Mouse (Mus musculus) forebrain, embryonic 10.5 days (tissue): Measurements from ENCODE around the gene Rhox13. TPM values are rescaled to one million over a fixed set of nuclear protein-coding genes. Genes with fewer than 3 reads are reported as not detected.

Experiments
- DNase-seq: peaks from one replicate; pipeline ENCODE4 v3.0.0-alpha.2; 2017; ENCODE audit warnings: low spot score; ENCODE audit errors: extremely low spot score
- H3K27ac ChIP-seq: fragments of 300-500 bp; sonication (generic); 2 replicates; pipeline ENCODE4 v1.5.1; 2016; ENCODE audit warnings: mild to moderate bottlenecking
- H3K27me3 ChIP-seq: fragments of 300-500 bp; sonication (generic); 2 replicates; pipeline ENCODE4 v1.6.1; 2016; ENCODE audit warnings: mild to moderate bottlenecking; ENCODE audit not compliant: poor library complexity, severe bottlenecking
- H3K36me3 ChIP-seq: fragments of 300-500 bp; sonication (generic); replicated peaks from 2 replicates; pipeline ENCODE4 v1.6.1; 2016; ENCODE audit warnings: mild to moderate bottlenecking, moderate library complexity
- H3K4me1 ChIP-seq: fragments of 300-500 bp; sonication (generic); 2 replicates; pipeline ENCODE4 v1.6.1; 2016
- H3K4me3 ChIP-seq: fragments of 300-500 bp; sonication (generic); 2 replicates; pipeline ENCODE4 v1.5.1; 2016; ENCODE audit warnings: mild to moderate bottlenecking, moderate library complexity
- H3K9me3 ChIP-seq: fragments of 300-500 bp; sonication (generic); 2 replicates; pipeline ENCODE4 v1.6.1; 2016; ENCODE audit warnings: mild to moderate bottlenecking, moderate library complexity
- WGBS: fragments of 180-500 bp; shearing (Covaris S2); methylation state at CpG from one replicate; pipeline ENCODE4 v1.1.7; 2016; 5-methylcytosine and 5-hydroxymethylcytosine counted together
- polyA plus RNA-seq: library from polyadenylated mRNA; unstranded; fragments of >200 nt; fragmentation: Nextera tagmentation; extraction: Ambion mirVana; gene quantifications from 2 replicates; pipeline ENCODE4 v1.2.1, GENCODE M21; 2016

Rhox13 gene
- polyA plus RNA-seq, result not detected in 2 replicates

GRCm38 (mm10) chrX:38120982-38121381 lies at the start of gene Rhox13:
Rhox13 (plus strand) TSS chrX:38121219.
- Histone ChIP-seq H3K27ac (no peak within 1 kb of the TSS), H3K9me3 (peaks cover 15% of the 10 kb centered on the region; the same call in 1 of the 2 replicates)
- whole genome bisulfite sequencing, result 96% methylated on average over 20 of the region's 20 CpGs

DNA sequence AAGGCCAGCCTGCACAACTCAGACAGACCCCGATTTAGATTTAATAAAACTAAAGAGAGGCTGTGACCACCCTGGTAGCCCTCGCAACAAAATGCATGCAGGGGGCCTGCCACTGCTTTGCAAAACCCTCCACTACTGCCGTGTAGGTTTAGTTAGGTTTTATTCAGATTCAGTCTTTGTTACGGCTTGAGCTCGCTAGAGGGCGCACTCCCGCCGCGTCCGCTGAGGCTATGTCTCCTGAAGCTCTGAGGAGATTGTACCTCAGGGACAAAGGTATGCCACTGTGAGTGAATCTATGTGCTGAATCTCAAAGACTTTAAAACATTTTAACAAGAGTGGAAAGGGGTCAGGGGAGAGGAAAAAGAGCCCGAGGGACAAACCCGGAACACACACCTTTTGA lies 36.8 kb upstream of the Rhox13 start:
- Histone ChIP-seq H3K4me1 (no peaks in the 10 kb centered on the region), H3K27ac (no peak overlapping the region), H3K36me3 (no peaks in the 10 kb centered on the region), H3K27me3 (no peaks in the 10 kb centered on the region), H3K9me3 (no peaks in the 10 kb centered on the region), H3K4me3 (no peak overlapping the region)
- peak; percentile 18 for DNase-seq
- 17% methylated on average over 12 of the region's 12 CpGs for WGBS

More at GRCm38 (mm10) chrX:38120982-38121381, at the start of gene Rhox13:
- Histone ChIP-seq H3K4me3 (no peak within 1 kb of the TSS), H3K4me1 (no peaks in the 10 kb centered on the region), H3K27me3 (no peaks in the 10 kb centered on the region), H3K36me3 (no peaks in the 10 kb centered on the region)
- no peak for DNase-seq

DNA sequence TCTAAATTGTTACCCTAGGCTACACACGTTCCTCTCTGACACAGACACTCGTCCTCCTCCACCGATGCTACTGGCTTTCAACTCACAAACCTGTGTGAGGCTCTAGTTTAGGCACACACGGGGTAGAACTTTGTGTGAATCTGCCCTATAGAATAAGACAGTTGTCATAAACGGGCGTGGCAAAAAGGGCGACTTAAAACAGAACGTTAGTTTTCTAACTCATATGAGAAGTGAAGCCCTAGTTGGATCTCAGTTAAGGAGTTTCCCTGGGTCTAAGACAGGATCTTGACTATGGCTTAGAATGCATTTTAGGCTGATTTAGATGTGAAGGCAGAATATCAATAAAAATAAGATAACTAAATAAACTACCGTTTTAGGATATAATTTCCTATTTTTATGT lies 36.0 kb upstream of the Rhox13 start, which contains the start of gene Rhox11:
TSS of gene Rhox11 (minus strand) at position 101 of the 400 bp plus-strand sequence.
- DNase-seq, result no peak
- H3K9me3 ChIP-seq, result no peaks in the 10 kb centered on the region
- H3K27me3 ChIP-seq, result no peaks in the 10 kb centered on the region
- 95% methylated on average over 9 of the region's 9 CpGs for WGBS
- no peaks in the 10 kb centered on the region for H3K4me1 ChIP-seq
- no peak within 1 kb of the TSS for H3K4me3 ChIP-seq
- no peak within 1 kb of the TSS for H3K27ac ChIP-seq
- no peaks in the 10 kb centered on the region for H3K36me3 ChIP-seq

DNA sequence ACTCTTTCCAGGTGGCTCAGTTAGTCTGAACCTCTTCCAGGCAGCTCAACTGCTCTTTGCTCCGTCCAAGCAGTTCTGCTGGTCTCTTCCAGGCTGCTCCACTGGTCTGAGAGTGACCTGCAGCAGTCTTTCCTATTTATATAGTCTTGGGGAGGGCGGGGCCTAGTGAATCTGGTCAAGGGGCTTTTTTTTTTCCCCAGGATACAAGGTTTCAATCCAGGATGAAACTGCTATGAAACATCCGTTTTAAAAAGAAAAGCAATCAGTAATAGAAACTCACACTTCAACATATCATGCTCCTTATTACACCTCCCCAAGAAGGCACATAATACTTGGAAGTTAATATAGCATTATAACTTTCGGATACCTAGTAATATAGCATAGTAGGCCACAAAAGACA lies 10.2 kb upstream of the Rhox13 start, which contains the start of gene Rhox12:
TSS of gene Rhox12 (minus strand) at position 101 of the 400 bp plus-strand sequence.
- Histone ChIP-seq H3K4me3 (no peak within 1 kb of the TSS), H3K27me3 (no peaks in the 10 kb centered on the region), H3K36me3 (no peaks in the 10 kb centered on the region), H3K9me3 (no peaks in the 10 kb centered on the region), H3K27ac (no peak within 1 kb of the TSS), H3K4me1 (no peaks in the 10 kb centered on the region)
- DNase-seq, result no peak
- 69% methylated on average over 4 of the region's 4 CpGs for WGBS

DNA sequence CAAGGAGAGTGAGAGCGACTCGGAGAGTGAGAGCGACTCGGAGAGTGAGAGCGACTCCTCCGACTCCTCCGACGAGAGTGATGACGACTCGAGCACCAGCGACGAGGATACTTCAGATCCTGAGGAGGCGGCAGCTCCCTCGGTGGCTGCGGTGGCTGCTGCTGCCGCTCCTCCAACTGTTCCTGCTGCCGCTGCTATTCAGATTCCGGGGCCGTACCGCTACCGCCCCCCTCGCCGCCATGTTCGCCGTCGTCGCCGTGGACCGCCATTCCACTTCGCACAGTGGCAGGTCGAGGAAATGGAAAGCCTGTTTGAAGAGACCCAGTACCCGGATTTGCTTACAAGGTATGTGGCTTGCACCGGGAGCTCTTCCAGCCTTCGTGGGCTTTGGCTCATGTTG lies 459 bp downstream of the Rhox13 start:
- Histone ChIP-seq H3K27ac (no peak overlapping the region), H3K36me3 (no peaks in the 10 kb centered on the region), H3K27me3 (no peaks in the 10 kb centered on the region), H3K9me3 (peaks cover 15% of the 10 kb centered on the region; the same call in 1 of the 2 replicates), H3K4me3 (no peak overlapping the region), H3K4me1 (no peaks in the 10 kb centered on the region)
- 90% methylated on average over 34 of the region's 34 CpGs for WGBS
- no peak for DNase-seq

- Histone ChIP-seq H3K36me3 (no peaks in the 10 kb centered on the region), H3K4me3 (no peak overlapping the region), H3K27me3 (no peaks in the 10 kb centered on the region), H3K27ac (no peak overlapping the region), H3K4me1 (no peaks in the 10 kb centered on the region), H3K9me3 (no peaks in the 10 kb centered on the region)
- WGBS, result 79% methylated on average over 1 of the region's 1 CpGs
- no peak for DNase-seq
Observed at GRCm38 (mm10) chrX:38159097-38159496, 38.1 kb downstream of the Rhox13 start.

DNA sequence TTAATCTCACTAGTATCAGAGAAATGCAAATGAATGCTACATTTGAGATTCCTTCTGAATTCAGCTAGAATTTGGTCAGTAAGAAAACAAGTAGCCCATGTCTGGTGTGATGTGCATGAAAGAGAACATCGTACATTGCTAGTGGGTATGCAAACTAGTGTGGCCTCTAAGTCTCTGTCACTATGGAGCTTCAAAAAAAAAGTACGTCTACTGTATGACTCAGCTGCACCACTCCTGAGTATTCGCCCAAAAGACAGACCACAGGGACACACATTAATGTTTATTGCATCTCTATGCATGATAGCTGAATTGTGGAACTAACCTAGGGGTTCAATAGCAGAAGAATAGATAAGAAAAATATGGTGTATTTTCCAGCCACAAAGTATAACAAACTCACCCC lies 44.3 kb downstream of the Rhox13 start:
- 87% methylated on average over 3 of the region's 3 CpGs for WGBS
- no peaks in the 10 kb centered on the region for H3K36me3 ChIP-seq
- H3K27me3 ChIP-seq, result no peaks in the 10 kb centered on the region
- no peak overlapping the region for H3K4me3 ChIP-seq
- no peak overlapping the region for H3K27ac ChIP-seq
- DNase-seq, result no peak
- H3K4me1 ChIP-seq, result no peaks in the 10 kb centered on the region
- no peaks in the 10 kb centered on the region for H3K9me3 ChIP-seq

GRCm38 (mm10) chrX:38166064-38166463 lies 45.0 kb downstream of the Rhox13 start:
- no peak overlapping the region for H3K27ac ChIP-seq
- H3K9me3 ChIP-seq, result no peaks in the 10 kb centered on the region
- no peaks in the 10 kb centered on the region for H3K4me1 ChIP-seq
- no peak for DNase-seq
- H3K4me3 ChIP-seq, result no peak overlapping the region
- WGBS, result 83% methylated on average over 9 of the region's 9 CpGs
- H3K36me3 ChIP-seq, result no peaks in the 10 kb centered on the region
- H3K27me3 ChIP-seq, result no peaks in the 10 kb centered on the region

DNA sequence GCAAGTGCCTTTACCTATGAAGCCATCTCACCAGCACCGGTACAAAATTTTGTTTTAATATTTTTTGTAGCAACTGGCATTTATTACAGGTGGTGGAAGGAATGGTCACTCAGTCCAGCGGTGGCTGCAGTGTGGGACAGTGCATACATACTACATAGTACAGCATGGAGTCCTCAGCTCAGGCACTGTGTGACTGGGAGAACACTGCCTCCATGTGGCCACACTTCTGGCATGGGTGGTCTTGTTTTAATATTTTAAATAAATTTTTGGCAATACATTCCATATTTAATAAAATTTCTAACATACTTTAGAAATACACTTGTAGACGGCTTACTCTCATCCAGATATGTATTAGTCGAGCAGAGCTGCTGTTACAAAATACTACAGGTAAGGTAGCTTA lies 45.6 kb downstream of the Rhox13 start:
- H3K4me3 ChIP-seq, result no peak overlapping the region
- H3K4me1 ChIP-seq, result no peaks in the 10 kb centered on the region
- no peak for DNase-seq
- H3K27me3 ChIP-seq, result no peaks in the 10 kb centered on the region
- WGBS, result 84% methylated on average over 4 of the region's 4 CpGs
- H3K9me3 ChIP-seq, result no peaks in the 10 kb centered on the region
- H3K27ac ChIP-seq, result no peak overlapping the region
- no peaks in the 10 kb centered on the region for H3K36me3 ChIP-seq

Other genes starting within 250 kb of the Rhox13 start
- not detected in 2 replicates for gene Rhox8, start 242.3 kb upstream of the Rhox13 start, polyA plus RNA-seq
- gene Rhox7b, start 224.0 kb upstream of the Rhox13 start, polyA plus RNA-seq, result not detected in 2 replicates
- not detected in 2 replicates for gene Rhox9, start 219.4 kb upstream of the Rhox13 start, polyA plus RNA-seq
- gene Btg1-ps1, start 102.4 kb upstream of the Rhox13 start, polyA plus RNA-seq, result not detected in 2 replicates
- not detected in 2 replicates for gene Btg1-ps2, start 78.1 kb upstream of the Rhox13 start, polyA plus RNA-seq
- gene Rhox10, start 54.7 kb upstream of the Rhox13 start, polyA plus RNA-seq, result not detected in 2 replicates
- gene Rhox11, start 36.1 kb upstream of the Rhox13 start, polyA plus RNA-seq, result not detected in 2 replicates
- not detected in 2 replicates for gene Rhox12, start 10.3 kb upstream of the Rhox13 start, polyA plus RNA-seq
- 3.7 and 3.8 TPM in 2 replicates for gene Zbtb33, start 68.6 kb downstream of the Rhox13 start, polyA plus RNA-seq
- gene Tmem255a, start 131.2 kb downstream of the Rhox13 start, polyA plus RNA-seq, result 12.7 and 14.6 TPM in 2 replicates
- not detected in 2 replicates for gene Atp1b4, start 195.0 kb downstream of the Rhox13 start, polyA plus RNA-seq